ENCODE assay signal across 29 mouse cellular contexts in genomic region chr2:17658176-17658575, GRCm38 (mm10).
DNase-seq lines count a peak whose midpoint lies in the region; ATAC-seq lines count a peak whose summit lies in the region.
"Had no signal": no experiment of that assay in that cellular context is flagged by ENCODE, and none has a peak within 500 bp of the region (broad histone marks: within the 10 kb centered on the region; RNA-seq: fewer than 3 reads in every experiment).

No protein-coding gene starts in this region.

- ATAC-seq in frontal cortex, adult (ENCODE audit: low TSS enrichment): peak; percentile 82
- no peak for ATAC-seq in limb, embryonic 13.5 days (ENCODE audit: low FRiP score, low read depth)
- ATAC-seq: forebrain, embryonic 13.5 days; forebrain, postnatal 0 days; hindbrain, embryonic 16.5 days; Patski had no signal

- H3K4me1 ChIP-seq in limb, embryonic 13.5 days: no peaks in the 10 kb centered on the region
- no peaks in the 10 kb centered on the region for H3K4me1 ChIP-seq in limb, embryonic 10.5 days
- H3K4me1 ChIP-seq: forebrain, embryonic 10.5 days; forebrain, embryonic 13.5 days; heart, embryonic 12.5 days; heart, embryonic 15.5 days; hindbrain, embryonic 13.5 days had no signal

- no peak for DNase-seq in frontal cortex, postnatal 36 days (ENCODE audit: low spot score in 2 of 2)
- DNase-seq in limb, embryonic 10.5 days (ENCODE audit: low spot score): no peak
- peak; percentile 53 for DNase-seq in brain, adult 2 months (ENCODE audit: low read depth, low spot score)
- DNase-seq in telencephalon, adult 2 months (ENCODE audit: low read depth, low spot score): peak; percentile 29
- DNase-seq in ovary, postnatal 14 days (ENCODE audit: low spot score): no peak
- DNase-seq: adrenal gland, postnatal 10 days; adrenal gland, postnatal 36 days; B cell, adult 2 months; cerebellum, adult 11 months; cerebellum, adult 2 months; cerebellum, adult 9-11 months; cerebellum, postnatal 25 days; forebrain, postnatal 0 days; gastrocnemius, postnatal 25 days; heart, adult 18-20 months; heart, postnatal 10 days; heart, postnatal 36 days had no signal

- H3K9ac ChIP-seq in limb, embryonic 13.5 days: no peak overlapping the region
- H3K9ac ChIP-seq: forebrain, embryonic 13.5 days; forebrain, postnatal 0 days; heart, embryonic 12.5 days; heart, embryonic 15.5 days; hindbrain, embryonic 13.5 days had no signal

- peaks cover 4% of the 10 kb centered on the region; the same call in 1 of the 2 replicates for H3K9me3 ChIP-seq in limb, embryonic 13.5 days
- no peaks in the 10 kb centered on the region for H3K9me3 ChIP-seq in limb, embryonic 10.5 days (replicated peaks)
- H3K9me3 ChIP-seq: forebrain, embryonic 13.5 days; G1E; heart, embryonic 12.5 days; heart, embryonic 15.5 days; hindbrain, embryonic 13.5 days had no signal

- no peak overlapping the region for H3K4me2 ChIP-seq in limb, embryonic 13.5 days (replicated peaks)
- H3K4me2 ChIP-seq: forebrain, embryonic 13.5 days; heart, embryonic 12.5 days; heart, embryonic 15.5 days; hindbrain, embryonic 13.5 days had no signal

- 61% methylated on average over 5 of the region's 5 CpGs for WGBS in limb, embryonic 13.5 days
- 86% methylated on average over 5 of the region's 5 CpGs for WGBS in limb, embryonic 10.5 days

- no peak overlapping the region for H3K4me3 ChIP-seq in limb, embryonic 13.5 days
- no peak overlapping the region for H3K4me3 ChIP-seq in limb, embryonic 10.5 days
- H3K4me3 ChIP-seq: forebrain, embryonic 10.5 days; forebrain, embryonic 13.5 days; heart, embryonic 12.5 days; heart, embryonic 15.5 days; hindbrain, embryonic 10.5 days; hindbrain, embryonic 13.5 days had no signal

- H3K27me3 ChIP-seq in limb, embryonic 13.5 days: no peaks in the 10 kb centered on the region
- H3K27me3 ChIP-seq in limb, embryonic 10.5 days (ENCODE audit: low read depth, poor library complexity, severe bottlenecking): no peaks in the 10 kb centered on the region
- H3K27me3 ChIP-seq: CH12.LX; forebrain, embryonic 13.5 days; heart, embryonic 12.5 days; heart, embryonic 15.5 days; hindbrain, embryonic 13.5 days; Patski had no signal

- no peaks in the 10 kb centered on the region for H3K36me3 ChIP-seq in limb, embryonic 13.5 days
- H3K36me3 ChIP-seq in limb, embryonic 10.5 days: no peaks in the 10 kb centered on the region
- H3K36me3 ChIP-seq: forebrain, embryonic 10.5 days; G1E; heart, embryonic 12.5 days; heart, embryonic 15.5 days; hindbrain, embryonic 13.5 days had no signal

- 0 out of 2 replicates have a peak overlapping the region, but pooled peaks have one; percentile 22 for H3K27ac ChIP-seq in limb, embryonic 13.5 days
- H3K27ac ChIP-seq in limb, embryonic 10.5 days: no peak overlapping the region
- H3K27ac ChIP-seq: forebrain, embryonic 10.5 days; forebrain, embryonic 13.5 days; heart, embryonic 15.5 days; hindbrain, embryonic 10.5 days; hindbrain, embryonic 13.5 days had no signal

Comparison
In these comparisons a context has a peak if more than half of its experiments do, and no peak if none do; other contexts are left out.
1. DNase-seq: peak in brain, adult 2 months (single experiment) and telencephalon, adult 2 months (single experiment); none in frontal cortex, postnatal 36 days (0 of 2), limb, embryonic 10.5 days (single experiment) and ovary, postnatal 14 days (single experiment).